Mouse (Mus musculus): ENCODE results near the gene Flad1. TPM values are rescaled to one million over a fixed set of nuclear protein-coding genes. Genes with fewer than 3 reads are reported as not detected.

Flad1 gene
- total and polyA plus RNA-seq, 2 experiments from 2014 or later = 31.5 to 34.9 TPM

DNA sequence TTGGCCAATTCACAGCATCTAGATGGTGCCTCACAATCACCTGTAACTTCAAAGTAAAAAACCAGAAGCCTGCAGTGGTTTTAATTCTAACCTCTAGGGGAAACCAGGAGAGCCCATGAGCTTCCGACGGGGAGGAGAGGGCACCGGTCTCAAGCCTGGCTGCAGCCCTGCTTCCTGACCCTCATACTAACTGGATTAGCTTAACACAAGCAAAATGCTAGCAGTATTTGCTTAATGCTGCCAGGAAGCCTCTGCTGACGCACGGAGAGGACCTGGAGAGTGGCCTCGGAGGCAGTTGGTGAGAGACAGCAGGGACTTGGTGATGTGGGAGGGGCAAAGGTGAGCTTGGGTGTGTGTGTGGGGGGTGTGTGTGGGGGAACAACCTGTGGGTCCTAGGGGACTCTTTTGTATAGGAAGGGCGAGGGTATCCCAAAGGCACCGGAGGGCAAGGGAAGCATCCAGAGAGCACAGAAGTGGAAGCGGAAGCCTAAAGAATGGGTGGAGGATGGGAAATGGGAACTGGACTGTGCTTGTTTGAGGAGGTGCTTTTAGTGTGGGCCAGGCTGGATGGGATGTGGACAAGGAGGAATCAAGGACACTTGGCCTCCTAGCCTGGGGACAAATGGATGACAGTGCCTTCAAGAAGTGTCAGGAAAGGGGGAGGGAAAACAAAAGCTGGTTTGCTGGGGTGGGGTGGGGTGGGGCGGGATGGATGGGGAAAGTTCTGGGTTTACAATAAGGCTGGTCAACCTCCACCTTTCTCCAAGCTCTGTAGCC, 42.9 kb upstream of the Flad1 start, which contains the start of gene Pmvk:
Pmvk (plus strand) TSS at position 141 of the 777 bp plus-strand sequence.
- H3K27me3 ChIP-seq (ENCODE audit: insufficient read depth, low read length) = no peaks in the 10 kb centered on the region
- H3K36me3 ChIP-seq (ENCODE audit: insufficient read depth) = no peaks in the 10 kb centered on the region
- 65% methylated on average over 10 of the region's 10 CpGs for WGBS
- DNase-seq (no peak), ATAC-seq (no peak)
- no peaks in the 10 kb centered on the region for H3K9me3 ChIP-seq (ENCODE audit: low read length)
- H3K4me1 ChIP-seq (ENCODE audit: insufficient read depth) = no peaks in the 10 kb centered on the region
- no peak within 1 kb of the TSS for H3K27ac ChIP-seq (ENCODE audit: low read depth, low read length)
- TF ChIP-seq CTCF (IDR thresholded peaks at IDR 0.05; ENCODE audit: low read depth) = no peak
- no peak within 1 kb of the TSS for H3K9ac ChIP-seq
- H3K4me3 ChIP-seq (ENCODE audit: low read depth, low read length) = no peak within 1 kb of the TSS
- H3K4me2 ChIP-seq (ENCODE audit: low read depth) = no peak within 1 kb of the TSS

DNA sequence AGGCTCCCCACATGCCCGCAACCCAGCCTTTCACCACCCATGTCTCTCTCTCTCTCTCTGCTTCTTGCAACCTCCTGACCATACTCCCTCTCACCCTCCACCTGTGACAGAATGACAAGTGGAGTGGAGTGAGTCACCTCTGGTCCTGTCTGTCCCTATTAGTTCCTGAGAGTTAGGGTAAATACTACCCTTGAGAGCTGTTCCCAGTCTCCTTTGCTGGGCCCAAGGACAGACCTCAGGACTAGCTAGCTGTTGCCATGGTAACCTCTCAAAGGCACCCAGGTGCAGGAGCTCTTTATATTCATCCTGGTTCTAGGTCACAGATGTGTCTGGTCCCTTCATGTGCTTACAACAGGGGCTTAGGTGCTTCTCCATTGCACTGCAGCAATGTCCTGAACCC, 40.2 kb upstream of the Flad1 start:
- H3K27me3 ChIP-seq (ENCODE audit: insufficient read depth, low read length) = no peaks in the 10 kb centered on the region
- no peak overlapping the region for H3K4me3 ChIP-seq (ENCODE audit: low read depth, low read length)
- DNase-seq (no peak), ATAC-seq (no peak)
- H3K4me2 ChIP-seq (ENCODE audit: low read depth) = no peak overlapping the region
- H3K4me1 ChIP-seq (ENCODE audit: insufficient read depth) = no peaks in the 10 kb centered on the region
- H3K27ac ChIP-seq (ENCODE audit: low read depth, low read length) = no peak overlapping the region
- H3K9ac ChIP-seq = no peak overlapping the region; the same call in none of the 2 replicates
- no peaks in the 10 kb centered on the region for H3K36me3 ChIP-seq (ENCODE audit: insufficient read depth)
- 85% methylated on average over 1 of the region's 1 CpGs for WGBS
- TF ChIP-seq CTCF (IDR thresholded peaks at IDR 0.05; ENCODE audit: low read depth) = no peak
- H3K9me3 ChIP-seq (ENCODE audit: low read length) = no peaks in the 10 kb centered on the region

DNA sequence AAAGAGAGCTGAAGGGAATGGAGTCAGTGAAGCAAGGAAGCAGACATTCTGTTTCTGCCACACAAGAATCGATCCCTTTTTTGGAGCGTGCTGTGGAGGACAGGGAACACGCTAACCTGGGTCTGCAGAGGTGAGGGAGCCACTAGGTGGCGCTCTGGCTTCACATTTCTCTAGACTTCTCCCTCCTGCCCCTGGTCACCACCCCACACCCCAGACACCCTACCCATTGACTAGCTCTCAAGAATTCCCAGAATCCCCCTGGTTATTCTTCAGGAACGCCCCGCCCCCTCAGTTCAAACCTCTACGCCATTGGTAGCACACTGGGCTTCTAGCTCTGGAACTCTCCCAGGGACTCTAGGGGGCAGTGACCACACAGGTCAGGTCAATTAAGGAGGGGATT, 37.9 kb upstream of the Flad1 start:
- H3K4me2 ChIP-seq (ENCODE audit: low read depth) = no peak overlapping the region
- DNase-seq = peak; percentile 75
- H3K9ac ChIP-seq = no peak overlapping the region
- H3K36me3 ChIP-seq (ENCODE audit: insufficient read depth) = no peaks in the 10 kb centered on the region
- peak; percentile 81 for ATAC-seq
- H3K27ac ChIP-seq (ENCODE audit: low read depth, low read length) = no peak overlapping the region
- peak; percentile 70 for TF ChIP-seq CTCF (IDR thresholded peaks at IDR 0.05; ENCODE audit: low read depth)
- no peak overlapping the region for H3K4me3 ChIP-seq (ENCODE audit: low read depth, low read length)
- WGBS = 41% methylated on average over 7 of the region's 7 CpGs
- no peaks in the 10 kb centered on the region for H3K27me3 ChIP-seq (ENCODE audit: insufficient read depth, low read length)
- H3K4me1 ChIP-seq (ENCODE audit: insufficient read depth) = no peaks in the 10 kb centered on the region
- no peaks in the 10 kb centered on the region for H3K9me3 ChIP-seq (ENCODE audit: low read length)

DNA sequence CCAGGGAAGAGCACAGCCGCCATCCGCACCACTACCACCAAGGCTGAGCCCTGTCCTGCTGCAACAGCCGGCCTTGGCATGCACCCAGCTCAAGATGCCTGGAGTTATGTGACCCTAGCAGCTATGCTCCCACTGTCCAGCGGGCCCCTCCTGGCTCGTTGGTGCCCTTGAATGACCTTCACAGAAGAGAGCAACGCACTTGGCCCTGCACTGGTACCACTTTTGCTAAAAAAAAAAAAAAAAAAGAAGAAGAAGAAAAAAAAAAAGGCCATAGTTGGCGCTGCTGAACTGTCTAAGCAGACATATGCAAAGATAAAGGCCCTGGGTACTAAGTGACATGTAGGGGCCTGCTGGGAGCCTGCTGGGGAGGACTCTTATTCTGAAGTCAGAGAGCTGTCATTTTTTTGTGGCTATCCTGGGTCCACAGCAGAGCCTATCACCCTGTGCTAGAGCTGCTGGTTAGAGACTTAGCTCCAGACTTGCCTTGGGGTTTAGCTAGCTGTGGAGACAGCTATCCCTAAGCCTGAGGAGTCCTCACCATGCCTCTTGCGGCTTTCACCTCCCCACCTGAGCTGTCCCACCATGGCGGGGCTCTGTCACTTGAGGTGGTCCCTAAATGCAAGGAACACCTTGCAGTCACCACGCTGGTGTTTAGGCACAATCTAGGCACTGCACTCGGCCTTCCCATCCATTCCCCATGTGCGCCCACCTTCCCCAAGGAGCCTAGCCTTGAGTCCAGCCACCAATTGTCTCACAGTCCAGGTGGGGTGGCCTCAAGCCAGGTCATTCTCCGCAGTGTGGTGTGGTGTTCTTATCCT, 37.3 kb upstream of the Flad1 start:
- no peak overlapping the region for H3K27ac ChIP-seq (ENCODE audit: low read depth, low read length)
- no peak overlapping the region for H3K4me3 ChIP-seq (ENCODE audit: low read depth, low read length)
- TF ChIP-seq CTCF (IDR thresholded peaks at IDR 0.05; ENCODE audit: low read depth) = no peak
- H3K4me2 ChIP-seq (ENCODE audit: low read depth) = no peak overlapping the region
- H3K4me1 ChIP-seq (ENCODE audit: insufficient read depth) = no peaks in the 10 kb centered on the region
- ATAC-seq (peak; percentile 56), DNase-seq (no peak)
- 71% methylated on average over 13 of the region's 13 CpGs for WGBS
- H3K9me3 ChIP-seq (ENCODE audit: low read length) = no peaks in the 10 kb centered on the region
- no peaks in the 10 kb centered on the region for H3K27me3 ChIP-seq (ENCODE audit: insufficient read depth, low read length)
- H3K9ac ChIP-seq = no peak overlapping the region
- no peaks in the 10 kb centered on the region for H3K36me3 ChIP-seq (ENCODE audit: insufficient read depth)

DNA sequence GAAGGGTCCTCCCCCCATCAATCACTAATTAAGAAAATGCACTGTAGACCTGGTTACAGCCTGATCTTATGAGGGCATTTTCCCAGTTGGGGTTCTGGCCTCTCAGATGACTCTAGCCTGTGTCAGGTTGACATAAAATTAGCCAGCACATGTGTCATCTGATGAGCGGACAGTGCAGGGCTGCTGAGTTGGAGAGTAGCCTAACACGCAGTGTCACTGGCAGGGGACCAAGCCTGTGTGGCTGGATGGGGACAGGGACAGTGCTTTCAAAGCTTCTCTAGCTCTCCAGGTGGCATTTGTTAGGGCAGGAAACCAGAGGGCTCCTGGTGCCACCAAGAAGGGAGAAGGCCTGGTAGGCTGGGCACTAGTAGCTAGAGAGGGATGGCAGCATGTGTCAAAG, 29.0 kb upstream of the Flad1 start:
- H3K4me2 ChIP-seq (ENCODE audit: low read depth) = no peak overlapping the region
- no peak for TF ChIP-seq CTCF (IDR thresholded peaks at IDR 0.05; ENCODE audit: low read depth)
- no peak overlapping the region for H3K27ac ChIP-seq (ENCODE audit: low read depth, low read length)
- H3K9me3 ChIP-seq (ENCODE audit: low read length) = no peaks in the 10 kb centered on the region
- H3K4me3 ChIP-seq (ENCODE audit: low read depth, low read length) = no peak overlapping the region
- no peak for DNase-seq
- no peak overlapping the region for H3K9ac ChIP-seq
- WGBS = 91% methylated on average over 2 of the region's 2 CpGs
- no peak for ATAC-seq
- no peaks in the 10 kb centered on the region for H3K4me1 ChIP-seq (ENCODE audit: insufficient read depth)
- no peaks in the 10 kb centered on the region for H3K36me3 ChIP-seq (ENCODE audit: insufficient read depth)
- no peaks in the 10 kb centered on the region for H3K27me3 ChIP-seq (ENCODE audit: insufficient read depth, low read length)

DNA sequence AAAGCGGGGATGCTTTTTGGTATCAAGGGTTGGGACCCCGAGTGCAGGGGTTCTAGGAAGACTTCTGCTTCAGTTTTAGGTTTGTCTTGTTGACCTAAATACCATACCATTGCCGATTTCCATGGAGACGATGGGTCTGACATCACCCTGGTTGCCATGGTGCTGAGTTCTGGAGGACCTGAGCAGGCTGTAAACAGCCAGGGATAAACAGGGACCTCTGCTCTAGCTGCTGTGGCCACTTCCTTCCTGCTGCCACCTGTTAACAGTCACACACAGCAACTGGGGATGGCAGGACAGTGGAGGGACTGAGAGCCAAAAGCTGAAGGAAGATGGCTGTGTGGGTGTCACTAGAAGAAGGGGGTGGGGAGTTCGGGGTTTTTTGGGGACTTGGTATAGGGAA, 25.6 kb upstream of the Flad1 start:
- ATAC-seq = peak; percentile 75
- no peaks in the 10 kb centered on the region for H3K9me3 ChIP-seq (ENCODE audit: low read length)
- DNase-seq = no peak
- peaks cover 24% of the 10 kb centered on the region for H3K36me3 ChIP-seq (ENCODE audit: insufficient read depth)
- peak overlapping the region; percentile 35 for H3K4me2 ChIP-seq (ENCODE audit: low read depth)
- H3K4me3 ChIP-seq (ENCODE audit: low read depth, low read length) = 0 out of 2 replicates have a peak overlapping the region, but pooled peaks have one; percentile 23
- H3K4me1 ChIP-seq (ENCODE audit: insufficient read depth) = no peaks in the 10 kb centered on the region
- H3K27me3 ChIP-seq (ENCODE audit: insufficient read depth, low read length) = no peaks in the 10 kb centered on the region
- H3K9ac ChIP-seq = peak overlapping the region; percentile 39; the same call in 1 of the 2 replicates
- no peak for TF ChIP-seq CTCF (IDR thresholded peaks at IDR 0.05; ENCODE audit: low read depth)
- no peak overlapping the region for H3K27ac ChIP-seq (ENCODE audit: low read depth, low read length)
- WGBS = 21% methylated on average over 5 of the region's 5 CpGs
